Mouse (Mus musculus) c-Kit-positive CD71-positive TER-119-negative erythroid progenitor cells, embryonic 14.5 days (primary cell): ENCODE measurements around the gene Sh3rf1.

ENCODE experiments used
- DNase-seq: peaks from one replicate; pipeline ENCODE4 v3.0.0-alpha.2; 2013; ENCODE audit warnings: low read depth

The Sh3rf1 gene

DNA sequence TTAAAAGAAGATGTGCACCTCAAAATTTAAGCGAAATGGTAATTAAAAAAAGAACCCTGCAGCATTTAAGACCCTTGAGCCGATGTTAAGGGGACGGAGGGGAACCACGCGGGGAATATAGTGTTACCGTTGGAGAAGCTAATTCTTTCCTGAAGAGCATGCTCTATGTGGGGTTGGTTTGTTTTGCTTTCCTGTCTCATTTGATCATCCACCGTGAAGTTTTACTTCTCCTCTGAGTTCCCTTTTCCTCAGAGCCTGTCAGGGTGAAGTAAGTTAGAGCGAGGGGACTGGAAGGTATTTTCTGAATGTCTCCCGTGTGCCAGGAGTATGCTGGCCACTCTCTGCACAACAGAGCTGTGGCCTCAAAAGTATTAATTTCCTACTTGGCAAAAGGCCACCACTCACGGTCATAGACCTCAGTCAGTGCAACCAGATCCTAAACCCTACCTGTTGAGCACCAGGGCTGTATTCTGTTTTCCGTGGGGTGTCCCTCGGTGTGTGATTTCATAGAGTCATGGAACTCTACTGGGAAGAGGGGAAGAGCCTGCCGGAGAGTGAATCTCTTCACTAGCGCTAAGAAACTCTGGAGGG, 63.2 kb downstream of the Sh3rf1 start:
- DNase-seq, result no peak

- DNase-seq, result no peak
Measured at GRCm38 (mm10) chr8:61288006-61288566, 64.4 kb downstream of the Sh3rf1 start.

DNA sequence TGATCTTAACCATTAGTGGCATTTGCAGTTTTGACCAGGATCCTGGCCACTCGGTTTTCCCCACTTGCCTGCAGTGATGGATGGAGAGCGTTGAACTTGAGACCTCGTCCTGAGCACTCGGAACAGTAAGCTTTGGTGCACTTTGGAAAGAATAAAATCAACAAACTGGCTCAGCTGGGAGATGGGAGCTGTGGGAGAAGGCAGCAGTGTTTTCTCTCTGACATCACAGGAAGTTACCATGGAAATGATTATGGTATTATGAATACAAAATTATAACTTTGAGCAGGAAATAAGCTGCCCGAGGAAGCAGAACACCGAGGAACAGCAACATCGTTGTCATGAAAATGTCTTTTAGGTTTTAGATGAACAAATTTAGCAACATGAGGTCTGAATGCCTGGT, 65.0 kb downstream of the Sh3rf1 start:
- DNase-seq, result no peak

GRCm38 (mm10) chr8:61295040-61295439, 71.4 kb downstream of the Sh3rf1 start:
- DNase-seq, result no peak

DNA sequence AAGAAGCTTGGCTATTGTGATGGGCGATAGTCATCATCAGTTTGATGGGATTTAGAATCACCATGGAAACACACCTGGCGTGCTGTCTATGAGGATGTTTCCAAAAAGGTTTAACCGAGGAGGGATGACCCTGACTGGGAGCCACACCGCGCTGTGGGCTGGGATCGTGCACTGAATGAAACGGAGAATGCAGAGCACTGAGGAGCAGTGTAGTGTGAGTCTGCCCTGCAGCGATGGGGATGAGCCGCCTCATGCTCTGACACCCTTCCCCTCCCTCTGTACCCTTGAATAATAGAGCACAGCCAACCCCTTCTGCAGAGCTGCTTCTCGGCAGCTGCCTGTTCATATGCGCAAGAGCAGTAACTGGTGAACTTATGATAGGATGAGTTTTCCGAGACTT, 71.8 kb downstream of the Sh3rf1 start:
- no peak for DNase-seq

DNA sequence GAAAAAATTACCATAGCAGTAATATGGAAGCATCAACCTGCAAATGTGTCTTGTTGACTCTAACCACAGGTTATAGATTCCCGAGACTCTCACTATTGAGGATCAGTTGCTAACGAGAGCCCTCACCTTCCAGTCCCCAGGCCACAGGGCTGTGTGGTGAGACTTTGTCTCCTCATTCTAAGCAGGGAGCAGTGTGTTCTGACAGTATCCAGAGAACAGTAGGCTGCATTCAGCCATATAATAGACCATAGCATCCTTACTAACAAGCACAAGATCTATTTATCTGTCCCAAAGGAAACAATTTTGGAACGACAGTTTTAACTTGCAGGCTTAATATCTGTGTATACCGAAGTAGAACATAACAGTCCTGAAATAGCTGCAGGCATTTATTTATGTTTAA, 75.2 kb downstream of the Sh3rf1 start:
- no peak for DNase-seq

DNA sequence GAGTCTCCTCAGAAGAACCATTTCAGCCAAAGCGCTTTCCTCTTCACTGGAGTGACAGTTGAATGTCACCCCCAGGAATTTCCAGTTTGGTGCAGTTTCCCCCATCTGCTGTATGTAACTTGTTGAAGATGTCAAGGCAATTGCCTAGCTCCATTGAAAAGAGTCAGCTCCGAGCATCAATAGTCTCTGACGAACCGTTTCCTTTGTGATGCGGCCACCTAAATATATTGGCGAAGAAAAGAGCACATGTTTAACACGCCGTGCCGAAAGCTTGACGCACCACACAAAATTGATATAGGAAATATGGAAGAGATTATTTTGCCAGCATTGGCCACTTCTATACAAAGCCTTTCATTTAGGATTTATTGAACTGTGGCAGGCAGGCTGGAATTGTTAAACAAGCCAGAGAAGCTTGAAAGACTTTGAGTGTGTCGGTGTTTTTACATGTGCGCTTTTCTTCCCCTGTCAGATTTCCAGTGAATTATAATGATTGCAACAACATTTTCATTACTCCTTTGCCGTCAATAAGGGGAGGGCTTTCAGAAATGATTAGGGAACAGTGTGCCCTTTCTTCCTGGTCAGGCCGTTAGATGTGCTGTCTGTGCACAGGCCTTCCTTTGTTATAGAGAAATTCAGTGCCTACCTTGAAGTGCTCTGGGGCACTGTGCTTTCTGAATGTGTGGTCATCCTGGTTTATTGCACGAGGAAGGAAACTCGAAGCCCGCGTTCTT, 77.8 kb downstream of the Sh3rf1 start:
- no peak for DNase-seq

GRCm38 (mm10) chr8:61302029-61302368, 78.3 kb downstream of the Sh3rf1 start:
- no peak for DNase-seq

DNA sequence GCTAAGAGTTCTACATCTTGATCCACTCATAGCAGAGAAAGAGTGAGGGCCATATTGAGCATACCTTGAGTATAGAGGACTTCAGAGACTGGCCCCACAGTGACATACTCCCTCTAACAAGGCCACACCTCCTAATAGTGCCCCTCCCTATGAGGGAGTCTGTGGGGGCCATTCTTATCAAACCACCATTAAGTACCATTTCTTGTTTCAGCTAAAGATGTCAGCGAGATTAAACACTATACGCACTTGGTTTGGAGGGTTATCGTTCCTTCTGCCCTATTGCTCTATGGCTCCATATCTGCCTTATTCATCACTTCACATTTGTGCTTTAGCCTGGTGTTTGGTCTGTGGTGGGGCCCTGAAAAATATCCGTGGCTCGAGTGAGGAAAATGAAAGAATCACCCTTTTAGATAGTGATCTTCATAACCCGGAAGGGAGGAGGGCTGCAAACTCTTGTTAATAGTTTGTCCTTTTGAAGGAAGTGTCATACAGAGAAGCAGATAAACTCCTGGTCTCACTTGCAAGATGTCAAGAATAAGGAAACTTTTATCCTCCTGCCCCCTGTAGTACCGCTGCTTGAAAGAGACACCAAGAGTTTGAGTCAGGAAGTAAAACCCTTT, 81.9 kb downstream of the Sh3rf1 start:
- DNase-seq, result no peak

- DNase-seq, result no peak
Measured at GRCm38 (mm10) chr8:61306501-61307112, 82.9 kb downstream of the Sh3rf1 start.

DNA sequence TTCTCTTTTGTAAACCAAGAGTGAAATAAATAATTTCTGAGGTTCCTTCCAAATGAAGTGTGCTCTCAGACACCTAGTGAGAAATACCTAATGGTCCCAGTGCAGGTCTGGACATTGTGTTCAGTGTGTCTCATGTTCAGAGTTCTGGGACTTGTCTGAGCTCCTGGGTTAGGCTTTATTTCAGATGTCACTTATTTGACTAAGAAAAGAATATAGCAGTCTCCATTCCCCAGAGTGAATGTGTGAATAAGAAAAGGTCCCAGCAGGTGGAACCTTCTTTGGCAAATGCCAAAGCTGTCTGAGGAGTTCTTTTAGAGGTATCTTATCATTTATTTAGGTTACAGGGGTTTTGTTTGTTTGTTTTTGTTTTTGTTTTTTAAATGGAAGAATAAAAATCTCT, 85.2 kb downstream of the Sh3rf1 start:
- DNase-seq, result no peak

- DNase-seq, result no peak
Measured at GRCm38 (mm10) chr8:61309530-61310402, 86.1 kb downstream of the Sh3rf1 start.

DNA sequence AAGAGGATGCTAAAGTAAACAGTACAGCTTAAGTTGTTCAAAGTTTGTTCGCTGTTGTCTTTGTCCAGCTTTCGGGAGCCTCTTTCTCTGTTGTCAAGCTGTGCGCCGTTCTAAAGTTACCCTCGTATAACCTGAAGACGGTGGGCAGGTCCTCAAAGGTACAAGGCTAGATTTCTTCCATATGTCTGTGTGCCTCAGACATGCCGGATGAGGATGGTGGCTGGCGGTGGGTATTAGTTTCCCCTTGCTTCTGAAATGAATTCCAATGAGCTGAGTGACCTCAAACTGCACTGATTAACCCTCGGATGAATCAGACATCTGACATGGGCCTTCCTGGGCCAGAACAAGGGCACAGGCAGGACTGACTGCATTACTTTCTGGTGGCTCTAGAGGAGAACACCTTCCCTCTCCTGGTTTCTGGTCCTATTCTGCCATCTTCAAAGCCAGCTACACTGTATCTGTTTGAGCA, 86.8 kb downstream of the Sh3rf1 start:
- DNase-seq, result no peak

DNA sequence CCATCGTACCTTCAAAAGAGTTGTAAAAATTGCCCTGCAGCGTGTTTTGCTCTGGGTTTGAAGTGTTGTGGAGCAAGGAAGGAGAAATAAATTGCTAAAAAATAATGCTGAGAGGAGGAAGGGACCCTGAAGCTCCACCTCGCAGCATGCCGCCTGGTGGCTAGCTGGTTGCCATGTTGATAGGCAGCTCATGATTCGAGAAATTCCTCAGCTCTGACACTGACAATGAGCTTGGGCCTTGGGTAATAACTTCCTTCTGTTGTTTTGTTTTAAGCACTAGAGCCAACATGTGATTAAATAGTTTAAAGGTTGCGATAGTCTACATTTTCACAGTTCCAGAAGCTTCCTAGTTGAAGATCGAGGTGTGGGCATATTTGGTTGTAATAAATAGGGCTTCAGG, 89.3 kb downstream of the Sh3rf1 start:
- DNase-seq, result no peak

DNA sequence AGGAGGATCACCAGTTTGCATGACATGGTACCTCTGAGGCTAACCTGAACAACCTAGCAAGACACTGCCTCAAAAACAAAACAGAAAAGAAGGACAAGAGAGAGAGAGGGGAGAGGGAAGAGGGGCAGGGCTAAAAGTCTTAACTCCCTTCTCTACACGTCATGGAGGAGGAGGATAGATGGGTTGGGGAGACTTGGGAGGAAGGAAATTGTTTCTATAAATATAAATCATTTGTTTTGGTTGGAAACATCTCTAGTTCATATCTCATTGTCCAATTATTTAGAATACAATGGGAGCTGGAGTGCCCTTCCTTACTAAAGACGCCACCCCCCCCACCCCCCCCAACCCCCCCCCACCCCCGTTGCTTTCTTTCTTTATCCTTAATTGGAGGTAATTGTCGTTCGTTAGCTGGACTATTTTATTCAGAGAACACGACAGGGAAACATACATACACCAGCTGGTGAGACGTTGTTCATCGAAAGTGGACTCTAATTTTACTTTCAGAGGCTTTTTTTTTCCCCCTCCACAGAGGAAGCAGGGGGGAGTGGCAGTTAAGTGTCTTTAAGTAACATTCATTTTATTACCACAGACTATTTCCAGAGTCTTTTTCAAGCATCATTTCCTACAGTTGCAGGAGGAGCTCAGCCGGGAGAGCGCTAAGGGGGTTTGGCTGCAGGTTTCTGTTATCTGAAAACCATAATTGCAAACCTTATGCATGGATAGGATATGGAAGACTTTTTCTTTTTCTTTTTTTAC, 92.5 kb downstream of the Sh3rf1 start:
- no peak for DNase-seq

DNA sequence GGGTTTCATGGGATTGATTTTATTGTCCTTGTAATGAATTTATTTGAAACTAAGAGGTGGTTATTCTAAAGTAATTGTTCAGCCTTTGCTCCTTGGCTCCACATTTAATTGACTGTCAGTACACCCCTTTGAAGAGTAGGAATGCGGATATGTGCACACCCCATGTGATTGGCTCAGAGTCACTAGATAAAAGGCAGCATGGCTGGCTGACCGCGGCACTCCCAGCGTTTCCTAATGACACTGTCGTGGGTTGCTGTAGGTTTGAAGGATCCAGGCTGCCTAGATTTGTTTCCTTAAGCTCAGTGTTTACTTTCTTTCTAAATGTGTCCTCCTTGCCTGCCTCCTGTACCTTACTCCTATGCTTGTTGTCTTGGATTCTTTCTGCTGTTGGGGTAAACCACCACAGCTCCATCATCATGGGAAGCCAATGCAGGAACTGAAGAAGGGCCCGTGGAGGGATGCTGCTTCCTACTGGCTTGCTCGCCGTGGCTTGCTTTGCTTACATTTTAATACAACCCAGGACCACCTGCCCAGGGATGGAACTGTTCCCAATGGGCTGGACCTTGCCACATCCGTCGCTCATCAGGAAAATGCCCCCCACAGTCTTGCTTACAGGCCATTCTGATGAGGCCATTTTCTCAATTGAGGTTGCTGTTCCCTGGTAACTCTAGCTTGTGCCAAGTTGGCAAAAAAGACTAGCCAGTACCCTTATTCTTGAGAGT, 93.3 kb downstream of the Sh3rf1 start:
- DNase-seq, result no peak

DNA sequence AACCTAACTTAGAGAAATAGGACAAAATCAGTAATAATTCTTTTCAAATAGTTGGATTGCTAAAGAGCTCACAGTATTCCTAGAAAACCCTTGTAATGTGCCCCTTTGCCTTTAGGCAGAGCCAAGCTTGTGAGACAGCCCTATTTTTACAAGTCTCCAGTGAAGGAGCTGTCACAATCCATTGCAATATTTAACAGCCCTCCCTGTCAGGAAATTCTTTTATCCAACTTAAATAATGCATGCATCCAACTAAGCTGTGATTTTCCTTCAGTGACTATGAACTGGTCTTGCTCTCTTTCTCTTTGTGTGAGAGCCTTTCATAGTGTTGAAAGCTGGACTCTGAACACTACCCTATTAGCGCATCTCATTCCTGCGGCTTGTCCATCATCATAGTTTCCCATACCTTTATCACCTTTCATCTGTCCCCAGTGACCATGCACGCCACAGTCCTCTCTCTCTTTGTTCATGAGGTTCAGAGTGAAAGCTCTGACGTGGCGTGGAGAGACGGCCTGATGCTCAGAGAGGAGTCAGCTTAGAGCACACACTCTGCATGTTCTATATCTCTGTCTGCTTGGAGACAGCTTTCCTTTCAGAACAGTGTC, 94.0 kb downstream of the Sh3rf1 start:
- DNase-seq, result no peak

GRCm38 (mm10) chr8:61321216-61321615, 97.5 kb downstream of the Sh3rf1 start:
- DNase-seq, result no peak

DNA sequence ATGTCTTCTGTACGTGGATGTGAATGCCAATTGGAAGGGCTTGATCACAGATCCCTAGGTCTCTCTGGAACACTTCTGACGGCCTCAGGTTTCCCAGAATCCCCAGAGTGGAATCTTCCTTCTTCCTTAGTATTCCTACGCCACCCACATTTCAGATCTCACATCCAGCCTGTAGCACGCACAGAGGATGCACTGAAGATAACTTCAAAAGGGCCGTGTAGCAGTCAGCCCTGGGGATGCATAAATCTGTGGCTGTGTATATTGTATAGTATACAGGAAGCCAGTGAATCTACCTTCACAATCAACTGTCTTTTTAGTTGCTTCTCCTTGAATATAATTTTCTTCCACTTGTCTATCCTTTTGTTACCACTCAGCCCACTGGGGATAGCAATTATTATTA, 98.1 kb downstream of the Sh3rf1 start:
- no peak for DNase-seq

- DNase-seq, result no peak
Measured at GRCm38 (mm10) chr8:61322462-61322861, 98.8 kb downstream of the Sh3rf1 start.
